Mouse (Mus musculus) liver, embryonic 14.5 days (tissue): Measurements from ENCODE around the gene Romo1.

ENCODE experiments used
- CTCF ChIP-seq: IDR thresholded peaks from 2 replicates; pipeline ENCODE4 v1.5.1; 2016; ENCODE audit warnings: antibody characterized with exemption, low read depth, control low read depth
- EP300 ChIP-seq: IDR thresholded peaks from 2 replicates; pipeline ENCODE4 v1.6.1; 2016; ENCODE audit warnings: antibody characterized with exemption, low read depth

DNA sequence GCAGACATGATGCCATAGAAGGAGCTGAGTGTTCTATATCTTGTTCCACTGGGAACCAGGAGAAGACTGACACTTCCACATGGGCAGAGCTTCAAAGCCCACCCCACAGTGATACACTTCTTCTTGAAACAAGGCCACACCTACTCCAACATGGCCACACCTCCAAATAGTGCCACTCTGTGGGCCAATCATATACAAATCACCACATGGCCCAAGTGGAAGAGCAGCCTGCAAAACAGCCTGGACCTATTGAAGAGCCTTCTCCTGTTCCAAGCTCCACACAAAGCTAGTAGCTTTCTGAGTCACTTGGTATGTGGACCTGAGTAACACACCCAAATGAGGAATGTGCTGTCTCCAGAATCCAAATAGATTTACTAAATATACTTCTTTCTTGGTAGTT, 24.3 kb upstream of the Romo1 start:
- TF ChIP-seq CTCF (no peak), EP300 (no peak)
